Mouse (Mus musculus) cerebellum, adult 9-10 months (tissue): ENCODE data around the gene Prpmp5.
"Not testable (repeated sequence)": the region's sequence is repeated elsewhere in the genome, so short reads cannot be mapped to it uniquely, and the experiment has no call there.

Source experiments
- DNase-seq: peaks from one replicate; pipeline ENCODE4 v3.0.0; 2022

Gene Prpmp5

DNA sequence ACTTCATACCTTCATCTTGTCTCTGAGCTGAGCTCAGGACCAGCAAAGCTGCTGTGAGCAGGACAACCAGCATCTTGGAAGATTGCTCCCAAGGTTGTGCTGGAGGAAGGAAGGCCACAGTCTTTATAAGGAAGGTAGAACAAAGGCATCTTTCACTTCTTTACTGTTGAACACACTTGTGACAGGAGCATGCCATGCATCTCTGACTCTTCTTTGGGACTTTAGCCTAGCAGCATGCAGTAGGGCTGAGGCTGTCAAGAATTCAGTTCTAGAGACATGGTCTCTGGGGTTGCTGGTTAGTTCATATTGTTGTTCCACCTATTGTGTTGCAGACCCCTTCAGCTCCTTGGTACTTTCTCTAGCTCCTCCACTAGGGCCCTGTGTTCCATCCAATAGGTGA is at the start of gene Prpmp5:
TSS of gene Prpmp5 (minus strand) at position 101 of the 400 bp plus-strand sequence.
- not testable (repeated sequence) for DNase-seq

- DNase-seq, result not testable (repeated sequence)
These were observed 49.5 kb upstream of the Prpmp5 start, which contains the start of gene Gm8882 for GRCm38 (mm10) chr6:132364034-132364433. Gene Gm8882, minus strand, starts transcription at chr6:132364134.
